Mouse (Mus musculus) ES-Bruce4 (cell line): ENCODE data around the gene Ak5.

Source experiments
- CTCF ChIP-seq: IDR thresholded peaks from one replicate; pipeline ENCODE4 v1.8.1; 2011; ENCODE audit warnings: low read depth, low read length
- POLR2A ChIP-seq: IDR thresholded peaks from one replicate; pipeline ENCODE4 v1.8.1; 2011; ENCODE audit warnings: low read length; ENCODE audit not compliant: insufficient read depth

DNA sequence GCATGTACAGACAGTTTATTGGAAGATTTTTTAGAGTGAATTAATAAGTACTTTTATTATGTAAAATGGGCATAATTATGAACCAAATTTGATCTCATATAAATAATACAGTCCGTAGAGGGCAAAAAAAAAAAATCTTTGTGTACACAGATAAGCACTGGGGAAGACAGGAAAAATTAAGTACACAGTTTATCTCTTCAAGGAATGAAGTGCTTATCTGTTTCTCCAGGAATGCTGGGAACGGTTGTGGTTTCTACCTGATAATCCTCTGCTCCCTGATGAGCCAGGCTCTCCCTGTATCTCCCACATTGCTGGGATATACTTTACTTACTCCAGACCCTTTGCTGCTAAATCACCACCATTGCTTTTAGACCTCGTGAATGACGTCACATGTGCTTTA, 108.9 kb downstream of the Ak5 start:
- TF ChIP-seq CTCF: no peak
- TF ChIP-seq POLR2A: no peak
